Mouse (Mus musculus): ENCODE data around the gene Avpr1a. TPM values are rescaled to one million over a fixed set of nuclear protein-coding genes. Genes with fewer than 3 reads are reported as not detected.
A peak's percentile ranks its signal among the peaks of the same experiment; 100 is the strongest.

Avpr1a gene
- total RNA-seq (2021): 1 to 10 TPM; 2.2 to 2.3 TPM

DNA sequence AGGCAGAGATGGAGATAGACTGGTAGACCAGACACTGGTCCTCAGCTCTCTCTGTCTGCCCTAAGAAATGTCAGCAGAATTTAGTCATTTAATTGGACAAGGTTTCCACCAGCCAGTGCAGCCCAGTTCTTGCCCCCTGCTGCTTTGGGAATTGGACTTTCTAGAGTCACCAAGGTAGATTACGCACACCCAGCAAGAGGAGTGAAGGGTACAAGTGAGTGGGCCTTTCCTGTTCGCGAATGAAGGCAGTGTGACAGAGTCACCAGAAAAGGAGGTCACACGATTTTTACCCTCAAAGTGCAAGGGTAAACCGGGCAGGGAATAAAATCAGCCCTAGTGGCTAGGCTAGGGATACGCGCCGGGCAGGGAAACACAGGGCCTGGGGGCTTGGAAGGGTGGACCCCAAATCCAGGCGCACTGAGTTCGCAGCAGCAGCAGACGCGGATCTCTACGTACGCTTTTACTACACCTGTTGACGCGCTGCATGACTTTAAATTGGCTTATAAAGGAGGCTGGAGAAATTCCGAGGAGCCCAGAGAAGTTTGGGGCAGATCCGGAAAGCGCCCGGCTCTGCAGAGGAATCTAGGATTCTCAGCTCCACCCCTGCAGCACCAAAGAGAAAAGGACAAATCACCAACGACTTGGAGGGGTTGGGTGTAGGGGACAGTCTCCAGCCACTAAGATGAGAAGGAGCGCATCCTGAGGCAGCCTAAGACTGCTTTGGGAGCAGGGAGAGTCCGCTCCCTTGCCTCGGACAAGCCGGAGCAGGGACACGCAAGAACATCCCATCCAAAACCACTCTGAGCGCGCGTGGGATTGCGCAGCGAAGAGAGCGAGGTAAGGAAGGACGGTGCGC is at the start of gene Avpr1a:
Avpr1a (plus strand) TSS at position 639 of the 856 bp plus-strand sequence.
- intact Hi-C loops (cut with DNase I): loop anchor here (2.0 to 5.0 kb wide), 3 partner anchors 81 to 346 kb away; no protein-coding TSS in a partner anchor
- peak; percentile 12 to 24 for DNase-seq

DNA sequence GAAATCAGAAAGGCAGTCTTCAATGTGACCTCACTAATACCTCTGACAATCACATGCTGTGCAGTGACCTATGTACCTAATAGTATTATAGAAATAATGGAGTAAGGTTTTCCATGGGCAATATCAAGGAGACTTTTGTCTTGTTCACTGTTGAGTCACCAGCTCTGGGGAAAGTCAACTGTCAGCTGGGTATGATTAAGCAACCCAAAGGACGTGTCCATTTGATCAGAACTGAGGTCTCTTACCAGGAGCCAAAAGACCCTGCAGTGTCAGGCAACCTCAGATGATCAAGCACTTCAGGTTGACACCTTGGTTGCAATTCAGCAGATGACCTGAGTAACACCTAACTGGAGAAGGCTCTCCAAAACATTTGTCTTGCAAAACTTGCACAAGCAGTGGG is 46.0 kb upstream of the Avpr1a start:
- no peak for DNase-seq

DNA sequence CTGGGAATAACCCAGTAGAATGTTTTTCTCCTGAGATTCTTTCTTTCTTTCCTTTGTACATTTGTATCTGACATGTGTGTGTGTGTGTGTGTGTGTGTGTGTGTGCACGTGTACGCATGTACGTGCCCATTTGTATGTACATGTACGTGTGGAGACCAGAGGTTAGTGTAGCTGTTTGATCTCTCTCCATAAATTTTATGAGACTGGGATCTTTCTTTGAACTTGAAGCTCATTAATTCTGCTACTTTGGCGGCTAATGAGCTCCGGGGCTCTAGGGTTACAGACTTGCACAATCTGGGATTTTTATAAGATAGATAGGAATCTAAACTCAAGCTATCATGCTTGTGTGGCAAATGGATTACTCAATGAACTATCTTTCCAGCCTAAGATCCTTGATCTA is 42.0 kb upstream of the Avpr1a start:
- intact Hi-C loops (cut with DNase I): no loop called here
- DNase-seq: no peak

More for the DNA sequence above, 46.0 kb upstream of the Avpr1a start:
- intact Hi-C loops (cut with DNase I): no loop called here

DNA sequence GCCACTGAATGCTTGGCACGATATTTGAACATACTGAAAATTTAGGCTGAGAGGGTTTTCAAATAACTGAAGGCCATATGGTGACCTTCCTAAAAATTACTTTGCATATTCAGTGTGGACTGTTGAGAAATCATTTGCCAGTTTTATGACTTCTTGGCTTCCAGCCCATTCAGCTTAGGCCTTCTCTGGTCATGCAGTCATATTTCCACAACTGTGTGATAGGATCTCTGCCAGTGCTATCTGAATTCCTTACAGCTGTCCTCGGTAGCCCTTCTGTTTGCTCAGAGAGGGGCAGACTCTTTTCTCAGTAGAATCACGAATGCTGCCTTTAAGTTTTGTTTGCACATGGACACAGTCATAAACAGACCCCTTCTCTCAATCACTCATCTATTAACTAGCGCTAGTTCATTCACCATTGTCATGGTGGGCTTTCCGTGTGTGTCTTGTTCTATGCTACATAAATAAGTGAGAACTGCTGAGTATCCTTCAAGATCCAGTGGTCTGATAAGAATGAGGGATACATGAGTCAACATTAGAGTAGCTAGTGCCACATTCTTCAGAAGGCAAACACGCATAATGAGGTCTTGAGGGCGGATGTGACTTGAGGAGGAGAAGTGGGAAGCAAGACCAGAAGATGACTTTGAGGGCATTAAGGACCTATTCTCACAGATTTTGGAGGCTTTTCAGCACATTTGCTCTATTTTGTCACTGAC is 39.4 kb upstream of the Avpr1a start:
- peak; percentile 59 for DNase-seq
- intact Hi-C loops (cut with DNase I): no loop called here

DNA sequence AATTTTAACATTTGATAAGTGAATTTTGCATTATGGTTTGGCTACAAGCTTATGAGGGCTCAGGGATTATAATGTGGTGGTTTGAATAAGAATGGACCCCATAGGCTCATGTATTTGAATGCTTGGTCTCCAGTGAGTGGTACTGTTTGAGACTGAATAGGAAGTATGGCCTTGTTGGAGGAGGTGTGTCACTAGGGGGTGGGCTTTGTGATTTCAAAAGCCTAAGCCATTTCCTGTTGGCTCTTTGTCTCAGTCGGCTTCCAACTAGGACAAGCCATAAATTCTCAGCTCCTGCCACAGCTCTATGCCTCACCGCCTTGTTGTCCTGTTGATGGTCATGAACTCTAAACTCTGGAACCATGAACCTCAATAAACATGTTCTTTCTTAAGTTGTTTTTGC is 37.5 kb upstream of the Avpr1a start:
- no peak for DNase-seq
- intact Hi-C loops (cut with DNase I): no loop called here

DNA sequence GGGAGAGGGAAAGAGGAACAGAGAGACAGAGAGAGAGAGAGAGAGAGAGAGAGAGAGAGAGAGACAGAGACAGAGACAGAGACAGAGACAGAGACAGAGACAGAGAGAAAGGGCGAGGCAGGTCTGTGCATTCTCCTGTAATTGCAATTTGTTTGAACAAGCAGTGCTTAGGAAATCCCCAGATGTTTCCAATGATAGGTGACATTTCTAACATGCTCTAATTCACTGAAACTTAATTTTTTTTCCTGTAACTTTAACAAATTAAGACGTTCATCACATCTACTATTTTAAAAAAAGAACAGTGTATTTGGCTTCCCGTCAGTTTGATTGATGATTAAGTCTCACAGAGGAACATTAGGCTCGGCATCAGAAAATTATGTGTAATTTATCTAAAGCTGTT is 15.6 kb upstream of the Avpr1a start:
- DNase-seq: no peak
- intact Hi-C loops (cut with DNase I): no loop called here

DNA sequence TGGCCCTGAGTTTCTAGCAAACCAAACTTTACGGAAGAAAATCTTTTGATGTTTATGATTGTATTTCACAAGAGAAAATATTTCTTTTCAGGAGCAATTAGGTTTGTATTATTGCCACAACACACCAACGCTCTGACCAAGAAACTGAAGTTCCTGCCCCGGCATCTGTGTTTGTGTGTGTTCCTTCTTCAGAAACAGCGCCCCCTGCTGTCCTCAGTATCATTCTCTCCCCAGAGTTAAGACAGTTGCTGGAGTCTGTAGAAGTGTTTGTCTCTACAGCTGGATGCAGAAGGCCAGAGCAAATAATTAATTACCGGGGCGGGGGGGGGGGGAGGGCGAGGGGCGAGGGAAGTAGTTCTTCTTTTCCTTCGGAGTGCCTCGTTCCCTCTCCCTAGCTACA is 1.0 kb upstream of the Avpr1a start:
- DNase-seq: peak; percentile 66 to 80
- intact Hi-C loops (cut with DNase I): loop anchor here (5.0 kb wide), 2 partner anchors 265 to 345 kb away; no protein-coding TSS in a partner anchor

DNA sequence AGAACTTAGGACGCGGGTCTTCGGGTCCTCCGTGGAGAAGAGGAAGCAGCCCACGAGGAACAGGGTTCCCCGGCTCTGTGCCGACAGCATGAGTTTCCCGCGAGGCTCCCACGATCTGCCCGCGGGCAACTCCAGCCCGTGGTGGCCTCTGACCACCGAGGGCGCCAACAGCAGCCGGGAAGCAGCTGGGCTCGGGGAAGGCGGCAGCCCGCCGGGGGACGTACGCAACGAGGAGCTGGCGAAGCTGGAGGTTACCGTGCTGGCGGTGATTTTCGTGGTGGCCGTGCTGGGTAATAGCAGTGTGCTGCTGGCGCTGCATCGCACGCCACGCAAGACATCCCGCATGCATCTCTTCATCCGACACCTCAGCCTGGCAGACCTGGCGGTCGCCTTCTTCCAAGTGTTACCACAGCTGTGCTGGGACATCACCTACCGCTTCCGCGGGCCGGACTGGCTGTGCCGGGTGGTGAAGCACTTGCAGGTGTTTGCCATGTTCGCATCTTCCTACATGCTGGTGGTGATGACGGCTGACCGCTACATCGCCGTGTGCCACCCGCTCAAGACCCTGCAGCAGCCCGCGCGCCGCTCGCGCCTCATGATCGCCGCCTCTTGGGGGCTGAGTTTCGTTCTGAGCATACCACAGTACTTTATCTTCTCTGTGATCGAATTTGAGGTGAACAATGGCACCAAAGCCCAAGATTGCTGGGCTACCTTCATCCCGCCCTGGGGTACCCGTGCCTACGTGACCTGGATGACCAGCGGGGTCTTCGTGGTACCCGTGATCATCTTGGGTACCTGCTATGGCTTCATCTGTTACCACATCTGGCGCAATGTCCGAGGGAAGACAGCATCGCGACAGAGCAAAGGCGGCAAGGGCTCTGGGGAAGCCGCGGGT is 665 bp downstream of the Avpr1a start:
- peak; percentile 26 to 33 for DNase-seq

DNA sequence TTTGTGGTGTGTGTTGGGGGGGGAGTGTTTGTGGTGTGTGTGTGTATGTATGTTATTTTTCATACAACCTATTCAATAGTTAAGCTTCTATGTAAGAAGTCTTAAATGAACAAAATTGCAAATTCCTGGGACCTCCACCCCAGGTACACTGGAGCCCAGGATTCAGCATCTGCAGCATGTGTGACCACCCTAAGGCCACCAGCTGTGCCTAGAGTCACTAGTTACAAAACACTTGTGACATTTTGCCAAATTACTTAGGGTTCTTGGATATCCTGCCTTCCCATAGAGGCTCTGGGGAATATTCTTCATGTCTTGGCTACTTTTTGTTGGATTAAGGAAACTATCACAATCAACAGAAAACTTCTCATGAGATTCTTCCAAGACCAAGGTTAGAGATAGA is 1.6 kb downstream of the Avpr1a start:
- DNase-seq: peak; percentile 6 to 7
- intact Hi-C loops (cut with DNase I): loop anchor here (2.0 to 5.0 kb wide), 3 partner anchors 79 to 348 kb away; no protein-coding TSS in a partner anchor

More for the DNA sequence above, 665 bp downstream of the Avpr1a start:
- intact Hi-C loops (cut with DNase I): loop anchor here (2.0 to 5.0 kb wide), 3 partner anchors 80 to 347 kb away; no protein-coding TSS in a partner anchor

DNA sequence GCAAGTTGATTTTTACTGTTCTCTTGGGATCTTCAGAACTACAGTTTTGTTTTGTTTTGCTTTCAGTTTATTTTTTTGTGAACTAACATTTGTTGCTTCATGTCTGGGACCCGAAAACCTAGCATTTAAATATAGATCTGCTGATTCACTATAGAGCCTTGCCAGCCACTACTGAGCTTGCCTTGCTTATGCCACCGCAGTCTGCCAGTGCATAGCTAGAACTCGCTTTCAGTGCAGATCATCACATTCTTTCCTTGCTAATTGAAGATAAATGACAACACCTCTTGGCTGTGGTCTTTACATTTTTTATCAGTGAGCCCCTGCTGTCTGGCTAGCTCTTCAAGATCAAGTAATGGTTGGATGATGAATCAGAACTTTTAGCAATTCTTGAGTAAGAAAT is 5.2 kb downstream of the Avpr1a start:
- intact Hi-C loops (cut with DNase I): no loop called here
- peak in 1 of 2 experiments; percentile 3 for DNase-seq

DNA sequence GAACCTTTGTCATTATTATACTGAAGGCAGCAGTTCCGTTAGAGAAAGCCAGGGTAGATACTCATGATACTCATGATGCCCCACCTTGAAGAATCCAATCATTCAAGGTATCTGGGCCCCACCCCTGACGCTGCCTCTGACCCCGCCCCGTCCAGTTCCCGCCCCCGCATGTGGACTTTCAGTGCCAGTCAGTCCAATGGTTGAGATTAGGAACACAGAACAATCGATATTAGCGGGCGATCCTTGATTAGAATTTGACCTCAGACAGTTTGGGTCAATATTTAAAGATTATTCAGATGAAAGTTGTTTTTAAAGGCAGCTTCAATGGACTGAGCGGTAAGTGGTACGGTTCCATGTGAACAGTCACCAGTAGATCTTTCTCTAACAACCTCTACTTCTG is 7.5 kb downstream of the Avpr1a start:
- DNase-seq: no peak
- intact Hi-C loops (cut with DNase I): no loop called here

DNA sequence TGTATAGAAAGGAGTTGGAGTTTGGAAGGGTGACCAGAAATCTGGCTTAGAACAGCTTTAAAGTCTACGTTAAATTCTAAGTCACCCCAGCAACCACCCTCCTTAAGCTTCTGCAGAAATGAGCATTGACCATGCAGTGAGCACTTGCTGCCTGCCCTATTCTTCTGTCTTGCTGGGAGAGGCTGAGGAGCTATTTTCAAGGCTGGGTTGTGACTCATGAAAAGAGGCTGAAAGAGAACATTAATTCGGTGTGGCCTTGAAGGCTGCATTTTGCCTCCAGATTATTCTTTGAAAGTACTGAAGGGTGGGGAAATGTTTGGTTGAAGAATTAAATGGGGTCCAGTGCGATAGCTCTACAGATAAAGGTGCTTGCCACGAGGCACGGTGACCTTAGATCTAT is 28.5 kb downstream of the Avpr1a start:
- intact Hi-C loops (cut with DNase I): no loop called here
- no peak for DNase-seq

DNA sequence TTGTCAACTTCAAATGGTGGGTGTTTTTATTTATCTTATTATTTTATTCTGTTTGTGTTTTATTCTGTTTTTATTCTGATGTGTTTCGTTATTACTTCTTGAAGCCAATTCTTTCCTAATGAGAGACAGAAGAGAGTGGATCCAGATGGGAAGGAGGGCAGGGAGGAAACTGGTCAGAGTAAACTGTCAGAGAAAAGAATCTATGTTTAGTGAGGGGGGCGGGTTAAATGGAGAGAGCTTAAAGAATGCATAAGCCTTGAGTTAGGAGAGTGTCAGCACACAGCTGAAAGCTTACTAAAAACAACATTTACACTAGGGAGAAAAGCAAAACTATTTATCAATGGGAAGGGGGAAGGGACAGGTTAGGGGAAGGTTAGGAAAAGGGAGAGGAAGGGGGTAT is 50.3 kb downstream of the Avpr1a start:
- intact Hi-C loops (cut with DNase I): no loop called here
- DNase-seq: no peak

DNA sequence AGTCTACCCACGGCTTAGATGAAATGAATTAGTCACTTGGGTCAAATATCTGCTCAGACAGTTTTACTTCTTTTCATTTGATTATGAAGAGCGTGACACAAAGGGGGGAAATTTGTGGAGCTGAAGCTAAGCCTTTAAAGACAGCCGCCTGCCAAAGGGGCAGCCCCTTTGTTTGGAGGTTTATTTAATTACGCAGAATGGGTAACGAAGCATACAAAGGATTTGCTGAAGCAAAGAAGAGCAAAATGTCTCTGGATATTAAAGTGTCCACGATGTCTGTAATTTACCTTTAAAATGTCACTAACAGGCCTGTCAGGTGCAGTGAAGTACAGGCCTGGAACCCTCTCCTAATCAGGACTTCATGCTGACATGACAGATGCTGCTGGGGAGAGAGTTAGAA is 51.0 kb downstream of the Avpr1a start:
- intact Hi-C loops (cut with DNase I): no loop called here
- no peak for DNase-seq

Other genes starting within 250 kb of the Avpr1a start
- gene Ppm1h, start 230.3 kb downstream of the Avpr1a start, total RNA-seq (2021): 10 to 100 TPM; 10.1 to 10.2 TPM

All from heart, postnatal 10 days (tissue).